Mouse (Mus musculus) forebrain, embryonic 12.5 days (tissue): ENCODE measurements at regions not wholly inside any gene's neighbourhood (a gene's known extent, or its start where the extent isn't known, plus 50 kb on each side); places are given as distances from the start of the nearest gene placed in this dataset.

Source experiments
- ATAC-seq: fragments of 200-750 bp; cut with Nextera tagmentation; 2 replicates; pipeline ENCODE4 v1.8.0; 2017; ENCODE audit warnings: moderate TSS enrichment; ENCODE audit not compliant: low FRiP score
- H3K27ac ChIP-seq: fragments of 300-500 bp; sonication (generic); 2 replicates; pipeline ENCODE4 v1.5.1; 2016; ENCODE audit warnings: mild to moderate bottlenecking
- H3K27me3 ChIP-seq: fragments of 300-500 bp; sonication (generic); 2 replicates; pipeline ENCODE4 v1.6.1; 2016; ENCODE audit warnings: mild to moderate bottlenecking
- H3K36me3 ChIP-seq: fragments of 300-500 bp; sonication (generic); replicated peaks from 2 replicates; pipeline ENCODE4 v1.6.1; 2016; ENCODE audit warnings: mild to moderate bottlenecking
- H3K4me1 ChIP-seq: fragments of 300-500 bp; sonication (generic); 2 replicates; pipeline ENCODE4 v1.6.1; 2016
- H3K4me2 ChIP-seq: fragments of 300-500 bp; sonication (generic); 2 replicates; pipeline ENCODE4 v1.6.1; 2016; ENCODE audit warnings: mild to moderate bottlenecking, moderate library complexity
- H3K4me3 ChIP-seq: fragments of 300-500 bp; sonication (generic); replicated peaks from 2 replicates; pipeline ENCODE4 v1.5.1; 2016; ENCODE audit warnings: mild to moderate bottlenecking
- H3K9ac ChIP-seq: fragments of 300-500 bp; sonication (generic); 2 replicates; pipeline ENCODE4 v1.6.1; 2016; ENCODE audit warnings: mild to moderate bottlenecking
- H3K9me3 ChIP-seq: fragments of 300-500 bp; sonication (generic); 2 replicates; pipeline ENCODE4 v1.6.1; 2016
- WGBS: fragments of 180-500 bp; shearing (Covaris S2); methylation state at CpG from one replicate; pipeline ENCODE4 v1.1.7; 2016; 5-methylcytosine and 5-hydroxymethylcytosine counted together

- ATAC-seq = no peak
- Histone ChIP-seq H3K9me3 (no peaks in the 10 kb centered on the region), H3K4me3 (no peak overlapping the region), H3K27me3 (no peaks in the 10 kb centered on the region), H3K4me1 (no peaks in the 10 kb centered on the region), H3K4me2 (no peak overlapping the region), H3K27ac (no peak overlapping the region), H3K36me3 (no peaks in the 10 kb centered on the region), H3K9ac (no peak overlapping the region)
- 56% methylated on average over 1 of the region's 1 CpGs for WGBS
These were observed 478.8 kb downstream of the Slitrk6 start for GRCm38 (mm10) chr14:110276192-110276591.

- no peaks in the 10 kb centered on the region for H3K4me1 ChIP-seq
- H3K9ac ChIP-seq = no peak overlapping the region
- H3K4me2 ChIP-seq = no peak overlapping the region
- H3K27me3 ChIP-seq = no peaks in the 10 kb centered on the region
- H3K4me3 ChIP-seq = no peak overlapping the region
- WGBS = 82% methylated on average over 2 of the region's 2 CpGs
- H3K9me3 ChIP-seq = no peaks in the 10 kb centered on the region
- ATAC-seq = no peak
- H3K27ac ChIP-seq = no peak overlapping the region
- H3K36me3 ChIP-seq = no peaks in the 10 kb centered on the region
These were observed 483.7 kb downstream of the Slitrk6 start for GRCm38 (mm10) chr14:110271270-110271669.

GRCm38 (mm10) chr14:110244466-110244865 is 510.5 kb downstream of the Slitrk6 start:
- Histone ChIP-seq H3K36me3 (no peaks in the 10 kb centered on the region), H3K4me1 (no peaks in the 10 kb centered on the region), H3K27ac (no peak overlapping the region), H3K9ac (no peak overlapping the region), H3K4me3 (no peak overlapping the region), H3K27me3 (no peaks in the 10 kb centered on the region), H3K9me3 (no peaks in the 10 kb centered on the region), H3K4me2 (no peak overlapping the region)
- 93% methylated on average over 1 of the region's 1 CpGs for WGBS
- no peak for ATAC-seq

- Histone ChIP-seq H3K4me2 (no peak overlapping the region), H3K36me3 (no peaks in the 10 kb centered on the region), H3K27me3 (no peaks in the 10 kb centered on the region), H3K4me1 (no peaks in the 10 kb centered on the region), H3K4me3 (no peak overlapping the region), H3K9ac (no peak overlapping the region), H3K27ac (no peak overlapping the region), H3K9me3 (no peaks in the 10 kb centered on the region)
- no peak for ATAC-seq
- WGBS = 82% methylated on average over 2 of the region's 2 CpGs
These were observed 511.4 kb downstream of the Slitrk6 start for GRCm38 (mm10) chr14:110243549-110243948.

- H3K4me2 ChIP-seq = no peak overlapping the region
- no peak for ATAC-seq
- no peaks in the 10 kb centered on the region for H3K9me3 ChIP-seq
- 74% methylated on average over 2 of the region's 2 CpGs for WGBS
- no peak overlapping the region for H3K4me3 ChIP-seq
- no peaks in the 10 kb centered on the region for H3K4me1 ChIP-seq
- H3K36me3 ChIP-seq = no peaks in the 10 kb centered on the region
- H3K9ac ChIP-seq = no peak overlapping the region
- H3K27me3 ChIP-seq = no peaks in the 10 kb centered on the region
- H3K27ac ChIP-seq = no peak overlapping the region
These were observed 516.1 kb downstream of the Slitrk6 start for GRCm38 (mm10) chr14:110238800-110239199.

GRCm38 (mm10) chr14:110224678-110225446 is 530.1 kb downstream of the Slitrk6 start:
- 80% methylated on average over 6 of the region's 6 CpGs for WGBS
- ATAC-seq = no peak
- no peak overlapping the region for H3K27ac ChIP-seq
- H3K36me3 ChIP-seq = no peaks in the 10 kb centered on the region
- H3K4me3 ChIP-seq = no peak overlapping the region
- no peaks in the 10 kb centered on the region for H3K9me3 ChIP-seq
- no peak overlapping the region for H3K9ac ChIP-seq
- H3K4me1 ChIP-seq = no peaks in the 10 kb centered on the region
- H3K4me2 ChIP-seq = no peak overlapping the region
- no peaks in the 10 kb centered on the region for H3K27me3 ChIP-seq

GRCm38 (mm10) chr14:110190987-110191607 is 563.9 kb downstream of the Slitrk6 start:
- ATAC-seq = no peak
- no peak overlapping the region for H3K4me2 ChIP-seq
- H3K9me3 ChIP-seq = no peaks in the 10 kb centered on the region
- no peaks in the 10 kb centered on the region for H3K36me3 ChIP-seq
- no peak overlapping the region for H3K27ac ChIP-seq
- H3K9ac ChIP-seq = no peak overlapping the region
- H3K27me3 ChIP-seq = no peaks in the 10 kb centered on the region
- no peak overlapping the region for H3K4me3 ChIP-seq
- 76% methylated on average over 2 of the region's 2 CpGs for WGBS
- no peaks in the 10 kb centered on the region for H3K4me1 ChIP-seq

- no peak for ATAC-seq
- H3K36me3 ChIP-seq = no peaks in the 10 kb centered on the region
- H3K4me2 ChIP-seq = no peak overlapping the region
- no peaks in the 10 kb centered on the region for H3K9me3 ChIP-seq
- no peak overlapping the region for H3K27ac ChIP-seq
- H3K4me1 ChIP-seq = no peaks in the 10 kb centered on the region
- WGBS = 56% methylated on average over 3 of the region's 3 CpGs
- H3K27me3 ChIP-seq = no peaks in the 10 kb centered on the region
- H3K9ac ChIP-seq = no peak overlapping the region
- H3K4me3 ChIP-seq = no peak overlapping the region
These were observed 564.5 kb downstream of the Slitrk6 start for GRCm38 (mm10) chr14:110190471-110190870.

- H3K36me3 ChIP-seq = no peaks in the 10 kb centered on the region
- H3K9ac ChIP-seq = no peak overlapping the region
- H3K4me2 ChIP-seq = no peak overlapping the region
- no peak overlapping the region for H3K4me3 ChIP-seq
- H3K9me3 ChIP-seq = no peaks in the 10 kb centered on the region
- H3K27ac ChIP-seq = no peak overlapping the region
- no peak for ATAC-seq
- H3K27me3 ChIP-seq = no peaks in the 10 kb centered on the region
- H3K4me1 ChIP-seq = no peaks in the 10 kb centered on the region
These were observed 575.8 kb downstream of the Slitrk6 start for GRCm38 (mm10) chr14:110179166-110179565.

- Histone ChIP-seq H3K9me3 (no peaks in the 10 kb centered on the region), H3K4me2 (no peak overlapping the region), H3K9ac (no peak overlapping the region), H3K27ac (no peak overlapping the region), H3K36me3 (no peaks in the 10 kb centered on the region), H3K4me3 (no peak overlapping the region), H3K4me1 (no peaks in the 10 kb centered on the region), H3K27me3 (no peaks in the 10 kb centered on the region)
- ATAC-seq = no peak
- 77% methylated on average over 3 of the region's 3 CpGs for WGBS
These were observed 583.5 kb downstream of the Slitrk6 start for GRCm38 (mm10) chr14:110171162-110172117.

GRCm38 (mm10) chr14:110168632-110169031 is 586.3 kb downstream of the Slitrk6 start:
- Histone ChIP-seq H3K4me3 (no peak overlapping the region), H3K4me2 (no peak overlapping the region), H3K36me3 (no peaks in the 10 kb centered on the region), H3K27me3 (no peaks in the 10 kb centered on the region), H3K4me1 (no peaks in the 10 kb centered on the region), H3K9me3 (no peaks in the 10 kb centered on the region), H3K27ac (no peak overlapping the region), H3K9ac (no peak overlapping the region)
- ATAC-seq = no peak
- 50% methylated on average over 5 of the region's 5 CpGs for WGBS

- WGBS = 83% methylated on average over 5 of the region's 5 CpGs
- ATAC-seq = no peak
- Histone ChIP-seq H3K4me2 (no peak overlapping the region), H3K27me3 (no peaks in the 10 kb centered on the region), H3K9ac (no peak overlapping the region), H3K27ac (no peak overlapping the region), H3K4me3 (no peak overlapping the region), H3K4me1 (no peaks in the 10 kb centered on the region), H3K9me3 (no peaks in the 10 kb centered on the region), H3K36me3 (no peaks in the 10 kb centered on the region)
These were observed 626.7 kb downstream of the Slitrk6 start for GRCm38 (mm10) chr14:110128265-110128664.
